Mouse (Mus musculus): ENCODE results near the gene Lsm11.

The Lsm11 gene

DNA sequence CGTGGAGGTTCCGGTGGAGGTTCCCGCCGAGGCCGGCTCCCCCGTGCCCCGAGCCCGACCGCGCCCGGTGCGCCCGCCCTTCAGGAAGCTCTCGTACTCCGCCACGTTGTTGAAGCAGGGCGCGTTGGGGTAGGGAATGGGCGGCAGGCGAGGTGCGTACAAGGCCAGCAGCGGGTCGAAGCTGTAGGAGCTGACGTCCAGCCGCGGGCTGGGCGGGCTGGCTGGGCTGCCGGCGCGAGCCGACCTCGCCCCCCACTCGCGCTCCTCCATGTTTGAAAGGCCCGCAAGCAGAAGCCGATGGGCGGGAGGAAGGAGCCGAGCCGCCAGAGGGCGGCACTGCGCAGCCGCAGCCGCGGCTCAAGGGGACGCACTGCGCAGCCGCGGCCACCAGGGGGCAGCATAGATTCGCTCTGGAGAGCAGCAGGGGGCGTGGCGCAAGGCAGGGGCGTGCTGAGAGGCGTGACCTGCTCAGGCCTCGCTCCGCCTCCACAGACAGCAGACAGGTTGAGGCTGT is at the start of gene Lsm11:
Gene Lsm11 (minus strand): TSS at position 293 of the 514 bp plus-strand sequence.
- DNase-seq (ENCODE audit: low spot score): peak; percentile 97

DNA sequence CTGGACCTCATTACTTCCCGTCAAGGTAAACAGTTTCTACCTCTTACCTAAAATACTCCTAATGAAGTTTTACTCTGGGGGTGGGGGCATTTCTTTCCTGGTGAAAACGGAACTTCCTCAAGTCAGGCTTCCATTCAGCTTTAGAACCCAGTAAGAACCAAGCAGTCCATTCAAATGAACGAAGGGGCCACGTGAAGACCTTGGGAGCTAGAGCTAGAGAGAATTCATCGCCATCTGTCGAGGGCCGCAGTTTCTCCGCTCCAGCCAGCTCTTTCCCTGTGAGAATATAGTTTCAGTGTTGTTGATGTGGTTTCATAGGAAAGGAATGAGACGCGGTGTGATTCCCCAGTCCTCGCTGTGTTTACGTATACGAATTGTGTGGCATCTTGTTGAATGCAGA is 47.4 kb upstream of the Lsm11 start:
- DNase-seq (ENCODE audit: low spot score): no peak

DNA sequence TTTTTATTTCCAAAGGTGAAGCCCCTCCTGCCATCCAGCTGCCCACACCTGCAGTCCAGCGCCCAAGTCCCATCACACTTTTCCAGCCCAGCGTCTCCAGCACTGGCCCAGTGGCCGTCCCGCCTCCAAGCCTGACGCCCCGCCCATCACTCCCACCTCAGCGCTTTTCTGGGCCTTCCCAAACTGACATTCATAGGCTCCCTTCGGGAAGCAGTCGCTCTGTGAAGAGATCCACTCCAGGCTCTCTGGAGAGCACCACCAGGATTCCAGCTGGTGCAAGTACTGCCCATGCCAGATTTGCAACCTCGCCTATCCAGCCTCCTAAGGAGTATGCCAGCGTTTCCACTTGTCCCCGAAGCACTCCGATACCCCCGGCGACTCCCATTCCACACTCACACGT is 46.9 kb upstream of the Lsm11 start:
- DNase-seq (ENCODE audit: low spot score): peak; percentile 25

DNA sequence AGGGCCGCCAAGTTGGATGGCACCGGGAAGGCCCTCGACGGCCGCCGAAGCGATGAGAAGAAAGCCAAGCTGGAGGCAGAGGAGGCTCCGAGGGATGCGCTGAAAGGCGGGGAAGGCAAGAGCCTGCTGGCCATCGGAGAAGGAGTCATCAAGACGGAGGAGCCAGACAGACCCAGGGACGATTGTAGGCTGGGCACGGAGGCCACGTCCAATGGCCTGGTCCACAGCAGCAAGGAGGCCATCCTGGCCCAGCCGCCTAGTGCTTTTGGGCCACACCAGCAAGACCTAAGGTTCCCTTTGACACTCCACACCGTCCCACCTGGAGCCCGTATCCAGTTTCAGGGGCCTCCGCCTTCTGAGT is 36.1 kb upstream of the Lsm11 start:
- DNase-seq (ENCODE audit: low spot score): no peak

DNA sequence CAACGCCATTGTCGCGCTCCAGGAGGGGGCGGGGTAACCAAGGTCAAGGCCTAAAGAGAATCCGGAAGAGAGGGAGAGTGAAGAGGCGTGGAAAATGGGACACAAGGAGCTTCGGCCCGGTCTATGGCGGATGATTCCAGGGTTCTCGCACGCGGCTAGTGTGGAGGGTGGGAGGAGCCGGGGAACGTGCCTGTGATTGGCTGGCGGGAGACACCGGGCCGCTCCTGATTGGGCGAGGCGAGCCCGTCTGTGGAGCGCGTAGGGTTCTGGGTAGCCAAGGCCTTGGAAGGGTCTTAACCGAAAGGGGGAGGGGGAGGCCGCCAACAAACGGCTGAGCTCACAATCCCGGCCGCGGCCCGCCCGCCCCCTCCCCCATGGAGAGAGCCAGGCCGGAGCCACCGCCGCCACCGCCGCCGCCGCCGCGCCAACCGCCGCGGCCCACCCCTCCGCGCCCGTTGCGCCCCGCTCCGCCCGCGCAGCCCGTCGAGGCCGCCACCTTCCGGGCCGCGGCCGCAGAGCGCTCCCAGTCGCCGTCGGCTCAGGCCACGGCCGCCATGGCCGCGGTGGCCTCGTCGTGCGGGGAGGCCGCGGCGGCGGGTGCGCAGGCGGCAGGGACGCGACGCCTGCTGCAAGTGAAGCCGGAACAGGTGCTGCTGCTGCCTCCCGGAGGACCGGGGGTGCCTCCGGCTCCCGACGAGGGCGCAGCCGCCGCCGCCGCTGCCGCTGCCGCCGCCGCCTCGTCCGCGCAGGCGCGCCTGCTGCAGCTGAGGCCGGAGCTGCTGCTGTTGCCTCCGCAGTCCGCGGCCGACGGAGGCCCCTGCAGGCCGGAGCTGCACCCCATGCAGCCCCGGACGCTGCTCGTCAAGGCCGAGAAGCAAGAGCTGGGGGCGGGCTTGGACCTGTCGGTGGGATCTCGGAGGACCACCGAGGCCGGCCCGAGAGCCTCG is 35.5 kb upstream of the Lsm11 start, which contains the start of gene Sox30:
Gene Sox30 (plus strand): TSS at position 365 of the 947 bp plus-strand sequence.
- DNase-seq (ENCODE audit: low spot score): peak; percentile 51

DNA sequence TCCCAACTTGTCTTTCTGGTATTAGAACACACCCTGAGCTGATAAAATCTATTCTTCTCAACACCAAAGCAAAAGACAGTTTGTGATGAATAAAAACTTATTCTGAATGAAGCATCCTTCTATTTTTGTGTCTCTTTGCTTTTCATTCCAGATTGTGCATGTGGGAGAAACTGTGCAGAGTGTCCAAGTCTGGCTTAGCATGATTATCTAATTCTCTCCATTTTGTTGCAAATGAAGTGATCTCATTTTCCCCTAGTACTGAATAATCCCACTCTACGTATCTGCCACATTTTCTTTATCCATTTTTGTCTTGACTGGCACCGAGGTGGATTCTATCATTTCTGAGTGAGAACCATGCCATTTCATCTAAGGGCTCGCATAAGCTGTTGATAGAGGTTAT is 31.3 kb upstream of the Lsm11 start:
- DNase-seq (ENCODE audit: low spot score): no peak

DNA sequence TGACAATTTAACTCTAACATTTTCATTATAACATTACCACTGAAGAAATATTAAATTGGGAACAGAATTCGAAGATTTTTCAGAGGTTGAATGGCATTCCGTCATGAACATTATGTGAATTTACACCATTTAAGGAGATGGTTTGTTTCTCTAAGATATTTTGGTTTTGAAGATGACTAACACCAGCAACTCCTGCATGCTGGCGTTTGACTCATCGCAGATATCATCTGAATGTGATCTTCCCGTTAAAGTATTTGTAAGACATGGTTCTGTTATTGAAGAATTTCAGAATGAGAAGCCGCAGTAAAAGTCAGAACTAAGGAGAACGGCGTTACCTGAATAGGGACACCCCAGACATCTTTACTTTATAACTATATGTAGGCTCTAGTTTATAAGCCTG is 29.7 kb upstream of the Lsm11 start:
- DNase-seq (ENCODE audit: low spot score): no peak

DNA sequence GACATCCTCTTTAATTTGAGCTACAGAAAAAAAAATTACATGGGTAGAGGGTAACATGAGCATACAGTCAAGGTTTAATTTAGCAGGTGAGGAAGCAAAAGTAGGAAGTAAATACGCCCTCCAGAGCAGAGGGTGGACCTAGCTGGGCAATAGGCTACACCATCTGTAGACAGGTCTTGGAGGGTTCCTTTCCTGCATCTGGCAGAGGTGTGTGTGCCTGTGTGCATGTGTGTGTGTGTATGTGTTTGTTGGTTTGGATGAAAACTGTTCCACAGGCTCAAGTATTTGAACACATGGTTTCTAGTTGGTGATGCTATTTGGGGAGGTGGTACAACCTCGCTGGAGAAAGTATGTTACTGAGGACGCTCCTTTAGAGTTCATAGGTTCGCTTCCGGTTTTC is 28.9 kb upstream of the Lsm11 start:
- DNase-seq (ENCODE audit: low spot score): no peak

DNA sequence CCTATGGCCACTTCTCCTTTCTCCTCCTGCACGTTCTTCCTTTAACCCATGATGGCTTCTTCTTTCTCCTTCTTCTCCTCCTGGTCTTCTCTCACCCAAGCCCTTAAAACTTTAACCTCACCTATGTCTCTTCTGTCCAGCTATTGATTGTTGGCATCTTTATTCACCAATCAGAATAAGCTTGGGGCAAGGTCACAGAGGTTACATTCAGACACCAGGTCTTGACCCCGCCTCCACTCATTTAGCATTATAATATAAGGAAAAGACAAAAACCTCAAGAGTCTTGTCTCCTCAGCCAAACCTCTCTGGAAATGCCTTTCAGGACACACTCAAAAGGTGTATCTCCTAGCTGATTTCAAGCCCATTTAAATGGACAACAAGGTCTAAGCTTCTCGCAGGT is 23.7 kb upstream of the Lsm11 start:
- no peak for DNase-seq (ENCODE audit: low spot score)

DNA sequence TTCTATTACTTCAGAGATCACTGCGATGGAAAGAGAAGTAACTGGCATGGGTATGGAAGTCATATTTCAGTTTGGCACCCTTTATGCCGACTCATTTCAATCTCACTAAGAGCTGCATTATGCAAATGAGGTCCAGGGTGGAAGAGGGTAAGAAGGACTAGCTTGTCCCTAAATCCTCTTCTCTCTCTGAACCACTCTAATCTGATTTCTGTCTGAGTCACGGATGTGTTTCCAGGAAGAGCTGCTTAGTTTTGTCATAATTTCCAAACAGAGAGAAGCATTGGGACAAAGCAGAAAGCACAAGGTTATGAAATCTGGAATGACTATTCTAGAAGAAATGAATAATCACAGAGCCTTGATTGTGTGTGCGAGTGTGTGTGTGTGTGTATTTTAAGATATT is 22.2 kb upstream of the Lsm11 start:
- no peak for DNase-seq (ENCODE audit: low spot score)

DNA sequence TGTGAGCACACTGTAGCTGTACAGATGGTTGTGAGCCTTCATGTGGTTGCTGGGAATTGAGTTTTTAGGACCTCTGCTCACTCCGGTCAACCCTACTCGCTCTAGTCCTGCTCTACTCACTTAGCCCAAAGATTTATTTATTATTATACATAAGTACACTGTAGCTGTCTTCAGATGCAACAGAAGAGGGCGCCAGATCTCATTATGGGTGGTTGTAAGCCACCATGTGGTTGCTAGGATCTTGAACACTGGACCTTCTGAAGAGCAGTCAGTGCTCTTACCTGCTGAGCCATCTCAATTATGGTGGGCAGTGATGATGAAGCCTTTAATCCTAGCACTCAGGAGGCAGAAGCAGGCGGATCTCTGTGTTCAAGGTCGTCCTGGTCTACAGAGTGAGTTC is 15.3 kb upstream of the Lsm11 start:
- no peak for DNase-seq (ENCODE audit: low spot score)

DNA sequence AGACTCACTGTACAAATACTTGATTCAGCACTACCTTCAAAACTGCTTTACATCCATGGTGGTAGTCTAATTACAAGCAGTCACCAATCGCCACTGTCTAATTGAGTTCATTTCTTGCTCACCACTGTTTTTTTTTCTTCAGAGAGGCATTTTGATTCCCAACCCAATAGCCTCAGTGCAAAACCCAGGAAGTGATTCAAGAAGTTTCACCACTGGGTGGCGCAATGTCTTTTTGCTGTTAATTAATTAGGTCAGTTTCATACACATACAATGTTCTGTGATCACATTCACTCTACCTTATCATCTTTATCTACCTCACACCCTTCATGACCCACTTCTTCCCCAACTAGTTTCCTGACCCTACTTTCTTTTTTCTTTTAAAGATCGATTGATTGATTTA is 14.9 kb upstream of the Lsm11 start:
- peak; percentile 35 for DNase-seq (ENCODE audit: low spot score)

DNA sequence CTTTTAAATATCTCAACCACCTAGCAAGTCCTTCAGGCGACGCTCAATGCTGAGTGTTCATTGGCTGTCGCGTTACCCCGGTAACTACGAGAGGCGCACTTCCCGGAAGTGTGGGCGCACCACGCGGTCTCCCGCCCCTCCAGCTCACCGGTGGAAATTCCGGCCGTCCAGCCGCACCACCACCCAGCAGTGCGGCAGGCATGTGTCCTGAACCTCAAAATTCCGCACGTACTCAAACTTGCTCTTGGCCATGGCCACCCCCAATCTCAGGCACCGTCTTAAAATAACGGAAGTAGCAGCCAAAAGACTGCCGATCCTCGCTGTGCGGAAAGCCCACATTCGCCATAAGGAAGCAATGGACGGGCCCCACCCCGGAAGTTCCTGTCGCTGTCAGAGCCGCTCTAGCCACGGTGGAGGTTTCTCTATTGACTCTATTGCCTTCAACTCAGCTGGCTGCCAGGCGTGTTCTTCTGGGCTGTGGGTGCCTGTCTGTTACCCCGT is 10.4 kb upstream of the Lsm11 start, which contains the start of gene Thg1l:
Gene Thg1l (minus strand): TSS at position 368 of the 501 bp plus-strand sequence.
- DNase-seq (ENCODE audit: low spot score): peak; percentile 91

DNA sequence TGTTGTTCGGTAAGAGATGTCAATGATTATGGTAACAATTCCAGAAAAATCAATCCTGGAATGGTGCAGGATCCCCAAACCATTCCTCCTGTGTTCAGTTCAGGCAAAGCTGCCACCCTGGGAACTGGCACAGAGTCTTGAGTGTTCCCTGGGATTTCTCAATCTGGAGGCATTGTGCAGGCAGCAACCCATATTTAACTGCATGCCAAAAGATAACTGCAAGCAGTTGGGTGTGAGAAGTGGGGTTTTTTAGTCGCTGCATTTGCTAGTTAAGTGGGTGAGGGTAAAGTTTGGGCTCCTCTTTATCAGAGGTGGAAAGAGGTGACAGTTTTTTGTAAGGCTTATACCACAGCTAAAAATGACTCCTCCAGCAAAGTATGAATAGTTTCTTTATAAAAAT is 2.8 kb upstream of the Lsm11 start:
- no peak for DNase-seq (ENCODE audit: low spot score)

DNA sequence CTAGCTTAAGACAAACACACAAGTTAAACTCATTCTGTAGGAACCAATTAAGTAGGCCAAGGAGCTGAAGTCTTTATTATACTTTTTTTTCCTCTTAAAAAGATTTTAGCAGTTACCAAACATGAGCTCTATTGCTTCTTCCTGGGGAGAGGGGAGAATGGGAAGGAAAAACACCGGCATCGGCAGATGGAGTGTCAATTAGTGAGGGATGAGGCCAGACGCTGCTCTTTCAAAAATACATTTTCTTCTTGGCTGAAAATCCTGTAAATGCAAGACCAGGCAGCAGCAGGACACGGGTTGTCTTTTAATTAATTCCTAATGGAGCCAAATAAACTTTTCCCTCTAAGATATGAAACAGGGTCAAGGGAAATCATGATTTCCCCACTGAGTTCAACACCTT is 2.1 kb upstream of the Lsm11 start:
- no peak for DNase-seq (ENCODE audit: low spot score)

DNA sequence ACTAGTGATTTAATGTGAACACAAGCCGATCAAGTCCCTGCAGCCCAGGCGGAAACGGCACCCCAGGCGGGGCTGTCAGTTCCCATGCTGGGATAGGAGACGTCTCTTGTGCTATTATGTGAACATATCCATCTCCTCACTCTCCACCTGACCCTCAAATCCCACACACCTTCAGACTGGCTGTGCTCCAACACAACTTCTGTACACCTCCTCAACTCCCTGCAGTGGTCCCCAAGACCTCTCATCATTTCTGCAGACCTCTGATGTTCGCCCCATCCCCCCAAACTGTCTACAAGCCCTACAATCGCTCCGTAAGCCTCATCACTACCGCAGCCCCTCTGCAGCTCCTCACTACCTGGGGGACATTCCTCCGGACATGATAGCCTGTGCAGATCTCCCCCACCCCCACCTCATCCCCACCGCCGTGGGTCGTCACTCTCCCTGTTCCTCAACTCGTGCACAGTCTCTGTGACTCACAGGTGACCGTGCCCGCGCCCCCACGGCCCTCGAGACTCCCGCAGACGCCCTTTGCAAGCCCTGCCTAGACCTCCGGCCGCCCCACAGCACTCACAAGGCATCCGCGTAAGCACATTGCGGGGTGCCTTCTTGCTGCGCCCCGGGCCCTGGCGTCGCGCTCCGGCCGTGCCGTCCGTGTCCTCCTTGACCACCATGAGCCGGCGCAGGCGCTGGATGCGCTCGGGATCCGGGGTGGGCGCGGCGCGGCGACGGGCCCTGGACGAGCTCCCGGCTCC is 668 bp downstream of the Lsm11 start:
- DNase-seq (ENCODE audit: low spot score): peak; percentile 15

DNA sequence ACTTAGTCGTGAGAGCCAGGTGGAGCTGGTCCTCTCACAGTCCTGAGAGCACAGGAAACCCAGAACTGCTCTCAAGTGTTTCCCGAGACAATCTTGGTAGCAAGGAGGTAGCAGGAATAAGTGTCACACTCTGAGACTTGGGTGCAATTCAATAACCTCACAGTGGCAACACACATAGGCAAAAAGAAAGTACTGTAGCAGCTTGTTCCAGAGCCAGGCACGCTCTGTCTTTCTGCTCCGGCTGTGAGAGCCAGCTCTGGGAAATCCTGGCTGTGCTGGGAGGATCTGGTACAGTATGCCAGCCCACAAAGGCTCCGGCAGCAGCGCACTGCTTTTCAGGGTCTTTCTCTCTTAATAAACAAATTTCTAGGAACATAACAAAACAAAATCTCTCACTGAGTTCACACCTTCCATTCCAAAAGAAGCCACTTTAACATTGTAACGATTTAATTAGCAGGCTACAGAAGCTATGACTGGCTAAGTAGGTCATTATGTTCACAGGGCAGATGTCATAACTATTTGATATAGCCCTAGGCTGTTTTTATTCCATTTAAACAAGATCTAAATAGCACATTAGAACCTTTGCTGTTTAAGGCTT is 1.5 kb downstream of the Lsm11 start:
- DNase-seq (ENCODE audit: low spot score): no peak

DNA sequence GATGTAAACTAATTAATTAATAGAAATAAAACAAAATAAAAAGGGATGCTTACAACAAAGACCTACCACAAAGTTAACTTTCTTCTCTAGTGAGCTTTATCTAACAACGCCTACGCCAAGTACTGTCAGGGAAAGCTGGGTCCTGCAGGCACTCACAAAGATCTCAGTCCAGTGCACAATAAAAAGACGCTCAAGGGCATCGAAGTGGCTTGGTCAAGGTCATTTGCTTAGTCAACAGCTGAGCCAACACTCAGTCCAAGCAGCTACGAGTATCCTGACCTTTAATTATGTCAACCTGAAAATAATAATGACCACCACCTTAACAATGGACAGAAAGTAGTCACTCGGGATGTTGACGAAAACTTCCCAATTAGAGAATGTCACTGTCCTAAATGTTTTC is 2.5 kb downstream of the Lsm11 start:
- DNase-seq (ENCODE audit: low spot score): no peak

DNA sequence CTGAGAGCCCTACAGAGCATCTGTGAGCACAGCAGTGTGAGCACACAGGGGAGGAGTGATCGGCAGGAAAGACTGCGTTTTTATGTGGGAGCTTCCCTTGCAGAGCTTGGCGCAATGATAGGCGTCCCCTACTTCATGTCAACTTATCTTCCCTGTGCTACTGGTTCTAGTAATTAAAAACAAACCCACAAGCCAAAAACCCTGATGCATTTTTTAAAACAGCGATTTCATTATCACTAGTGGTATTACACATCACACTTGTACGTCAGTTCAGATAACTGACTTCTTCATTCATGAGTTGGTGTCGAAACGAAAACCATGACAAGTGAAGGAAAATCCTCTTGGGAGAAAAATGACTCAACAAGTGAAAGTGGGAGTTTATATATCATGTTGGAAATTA is 5.8 kb downstream of the Lsm11 start:
- DNase-seq (ENCODE audit: low spot score): no peak

DNA sequence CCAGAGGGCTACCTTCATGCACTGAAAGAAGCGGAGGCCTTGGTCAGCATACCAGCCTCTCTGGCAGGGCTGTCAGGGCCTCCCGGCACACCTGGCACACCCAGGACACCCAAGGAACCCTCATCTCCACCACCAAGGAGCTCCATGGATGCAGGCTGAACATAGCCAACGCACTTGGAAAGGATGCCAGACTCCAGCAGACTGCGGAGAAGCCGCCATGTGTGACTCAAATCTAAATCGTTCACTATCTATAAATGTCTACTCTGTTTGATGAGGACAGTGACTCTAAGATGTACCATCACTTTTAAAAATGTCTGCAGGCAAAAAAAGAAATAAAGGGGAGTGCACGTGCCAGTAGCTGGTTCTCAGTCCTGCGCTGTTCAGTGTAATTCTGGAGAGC is 7.3 kb downstream of the Lsm11 start:
- DNase-seq (ENCODE audit: low spot score): no peak

DNA sequence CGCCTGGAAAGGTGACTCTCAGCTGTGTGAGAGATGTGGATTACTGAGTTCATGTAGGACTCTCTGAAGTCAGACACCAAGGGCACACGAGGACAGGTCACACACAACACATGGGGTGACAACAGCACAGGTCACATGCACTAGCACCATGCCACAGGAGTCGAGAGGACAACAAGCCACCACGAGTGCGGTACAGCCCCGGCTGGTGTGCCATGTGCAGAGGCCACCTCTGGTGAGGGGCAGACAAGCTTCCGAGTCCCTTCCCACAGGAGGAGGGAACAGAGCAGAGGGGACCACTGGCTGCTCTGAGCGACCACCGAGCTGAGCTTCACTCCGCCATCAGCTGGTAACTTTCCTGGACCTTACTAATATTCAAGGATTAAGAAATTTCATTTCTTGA is 12.0 kb downstream of the Lsm11 start:
- DNase-seq (ENCODE audit: low spot score): no peak

DNA sequence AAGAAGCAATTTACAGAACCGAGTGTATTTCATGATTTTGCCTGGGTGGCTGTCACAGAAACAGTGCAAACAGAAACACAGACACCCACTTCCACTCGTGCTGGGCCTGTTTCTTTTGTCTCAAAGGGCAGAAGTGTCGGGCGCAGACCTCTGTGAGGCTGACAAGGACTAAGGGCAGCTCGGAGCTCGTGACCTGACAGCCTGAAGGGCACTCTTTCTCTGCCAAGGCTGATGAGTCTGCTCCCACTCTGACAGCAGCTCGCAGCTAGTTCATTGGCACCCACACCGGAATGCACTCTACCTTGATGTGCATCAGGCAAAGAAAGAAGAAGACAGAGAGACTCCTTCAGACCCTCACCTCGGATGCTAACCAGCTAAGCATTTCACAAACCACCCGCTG is 15.2 kb downstream of the Lsm11 start:
- DNase-seq (ENCODE audit: low spot score): no peak

Data from urinary bladder, postnatal 14 days (tissue).